In genomic region chr10:125274519-125275148, GRCm38 (mm10) we compare ENCODE assay signal across 19 mouse cellular contexts.
DNase-seq lines count a peak whose midpoint lies in the region; ATAC-seq and TF ChIP-seq lines count a peak whose summit lies in the region.
"Had no signal": no experiment of that assay in that cellular context is flagged by ENCODE, and none has a peak within 500 bp of the region (broad histone marks: within the 10 kb centered on the region; RNA-seq: fewer than 3 reads in every experiment).

No protein-coding gene starts in this region.

- peak; percentile 71; the same call in 1 of the 2 replicates for ATAC-seq in forebrain, embryonic 12.5 days (ENCODE audit: low FRiP score)
- no peak for ATAC-seq in forebrain, embryonic 16.5 days
- ATAC-seq in forebrain, embryonic 13.5 days, result peak; percentile 74; the same call in 1 of the 2 replicates
- ATAC-seq in cerebellum, adult (ENCODE audit: insufficient number of reproducible peaks, low FRiP score, low TSS enrichment), result no peak
- ATAC-seq: intestine, embryonic 16.5 days had no signal

- H3K27ac ChIP-seq in forebrain, embryonic 12.5 days, result peak overlapping the region; percentile 66
- no peak overlapping the region for H3K27ac ChIP-seq in forebrain, embryonic 16.5 days (ENCODE audit: low read length)
- no peak overlapping the region for H3K27ac ChIP-seq in forebrain, embryonic 13.5 days
- H3K27ac ChIP-seq: gastrocnemius, adult 2 months; heart, embryonic 13.5 days; hindbrain, embryonic 15.5 days had no signal

- H3K4me3 ChIP-seq in forebrain, embryonic 12.5 days (replicated peaks), result no peak overlapping the region
- no peak overlapping the region for H3K4me3 ChIP-seq in forebrain, embryonic 16.5 days (replicated peaks; ENCODE audit: low read length)
- H3K4me3 ChIP-seq in forebrain, embryonic 13.5 days, result no peak overlapping the region
- peak overlapping the region; percentile 67 for H3K4me3 ChIP-seq in megakaryocyte, embryonic 14.5 days (replicated peaks)
- H3K4me3 ChIP-seq: erythroblast, embryonic 14.5 days; gastrocnemius, adult 2 months; heart, embryonic 13.5 days; hindbrain, embryonic 15.5 days had no signal

- WGBS in forebrain, embryonic 12.5 days, result 45% methylated on average over 5 of the region's 5 CpGs
- 28% methylated on average over 5 of the region's 5 CpGs for WGBS in forebrain, embryonic 16.5 days
- WGBS in forebrain, embryonic 13.5 days, result 32% methylated on average over 5 of the region's 5 CpGs

- no peak for TF ChIP-seq POLR2A in brain, embryonic 14.5 days (IDR thresholded peaks at IDR 0.05; ENCODE audit: borderline replicate concordance, extremely low read depth, insufficient read depth, insufficient read length, poor library complexity, severe bottlenecking)

- no peaks in the 10 kb centered on the region for H3K9me3 ChIP-seq in forebrain, embryonic 12.5 days
- H3K9me3 ChIP-seq in forebrain, embryonic 16.5 days (ENCODE audit: control insufficient read depth, low read length), result no peaks in the 10 kb centered on the region
- H3K9me3 ChIP-seq in forebrain, embryonic 13.5 days (replicated peaks), result no peaks in the 10 kb centered on the region
- H3K9me3 ChIP-seq in megakaryocyte, embryonic 14.5 days, result peaks cover 6% of the 10 kb centered on the region; the same call in 1 of the 2 replicates
- H3K9me3 ChIP-seq: heart, embryonic 13.5 days; hindbrain, embryonic 15.5 days had no signal

- no peak overlapping the region for H3K4me2 ChIP-seq in forebrain, embryonic 12.5 days
- H3K4me2 ChIP-seq in forebrain, embryonic 16.5 days (ENCODE audit: low read length), result no peak overlapping the region
- H3K4me2 ChIP-seq in forebrain, embryonic 13.5 days, result 0 out of 2 replicates have a peak overlapping the region, but pooled peaks have one; percentile 12
- H3K4me2 ChIP-seq: heart, embryonic 13.5 days; hindbrain, embryonic 15.5 days had no signal

- TF ChIP-seq CTCF in brain, embryonic 14.5 days (IDR thresholded peaks at IDR 0.05; ENCODE audit: borderline replicate concordance, extremely low read depth, insufficient read depth, insufficient read length), result no peak

- H3K4me1 ChIP-seq in forebrain, embryonic 12.5 days, result peaks cover 4% of the 10 kb centered on the region; the same call in 1 of the 2 replicates
- H3K4me1 ChIP-seq in forebrain, embryonic 16.5 days (replicated peaks; ENCODE audit: control insufficient read depth, insufficient read depth, low read length), result peaks cover 5% of the 10 kb centered on the region
- peaks cover 14% of the 10 kb centered on the region for H3K4me1 ChIP-seq in forebrain, embryonic 13.5 days
- no peaks in the 10 kb centered on the region for H3K4me1 ChIP-seq in megakaryocyte, embryonic 14.5 days
- H3K4me1 ChIP-seq: hindbrain, embryonic 15.5 days had no signal

- H3K36me3 ChIP-seq in forebrain, embryonic 12.5 days (replicated peaks), result no peaks in the 10 kb centered on the region
- no peaks in the 10 kb centered on the region; the same call in 1 of the 2 replicates for H3K36me3 ChIP-seq in forebrain, embryonic 16.5 days (ENCODE audit: control insufficient read depth, insufficient read depth)
- no peaks in the 10 kb centered on the region for H3K36me3 ChIP-seq in forebrain, embryonic 13.5 days (ENCODE audit: poor library complexity, severe bottlenecking)
- no peaks in the 10 kb centered on the region for H3K36me3 ChIP-seq in megakaryocyte, embryonic 14.5 days (replicated peaks; ENCODE audit: low read length)
- H3K36me3 ChIP-seq: heart, embryonic 13.5 days had no signal

- H3K9ac ChIP-seq in forebrain, embryonic 12.5 days, result no peak overlapping the region
- no peak overlapping the region for H3K9ac ChIP-seq in forebrain, embryonic 16.5 days (replicated peaks; ENCODE audit: low read depth, low read length)
- H3K9ac ChIP-seq in forebrain, embryonic 13.5 days, result no peak overlapping the region
- H3K9ac ChIP-seq: heart, embryonic 13.5 days; hindbrain, embryonic 15.5 days had no signal

- H3K27me3 ChIP-seq in forebrain, embryonic 12.5 days, result no peaks in the 10 kb centered on the region
- no peaks in the 10 kb centered on the region for H3K27me3 ChIP-seq in forebrain, embryonic 16.5 days (replicated peaks; ENCODE audit: control insufficient read depth, insufficient read depth, low read length)
- H3K27me3 ChIP-seq in forebrain, embryonic 13.5 days, result no peaks in the 10 kb centered on the region
- no peaks in the 10 kb centered on the region for H3K27me3 ChIP-seq in megakaryocyte, embryonic 14.5 days (replicated peaks)
- H3K27me3 ChIP-seq: heart, embryonic 13.5 days; hindbrain, embryonic 15.5 days had no signal

- DNase-seq in brain, embryonic 14.5 days (ENCODE audit: low read depth), result peak; percentile 50
- DNase-seq in cerebellum, adult 11-12 months, result no peak
- DNase-seq: adrenal gland, adult 2 months; adrenal gland, postnatal 25 days; cerebellum, adult 11 months; cerebellum, adult 9-11 months; gastrocnemius, adult 2 months; gastrocnemius, postnatal 25 days; heart, adult 11 months; heart, postnatal 36 days had no signal

Comparison
In these comparisons a context has a peak if more than half of its experiments do, and no peak if none do; other contexts are left out.
1. ATAC-seq: peak in forebrain, embryonic 12.5 days (single experiment) and forebrain, embryonic 13.5 days (single experiment); none in forebrain, embryonic 16.5 days (single experiment) and cerebellum, adult (single experiment).